Mouse (Mus musculus): ENCODE measurements around the gene Ceacam1.

- TF ChIP-seq CTCF (IDR thresholded peaks at IDR 0.05; ENCODE audit: borderline replicate concordance, insufficient read depth, low read depth, low read length) (no peak), POLR2A (IDR thresholded peaks at IDR 0.05; ENCODE audit: borderline replicate concordance, insufficient read depth, low read length) (no peak)
These were observed 40.7 kb downstream of the Ceacam1 start for GRCm38 (mm10) chr7:25436704-25437103.
